Comparison of ENCODE assay signal across 16 mouse cellular contexts in the genomic region with DNA sequence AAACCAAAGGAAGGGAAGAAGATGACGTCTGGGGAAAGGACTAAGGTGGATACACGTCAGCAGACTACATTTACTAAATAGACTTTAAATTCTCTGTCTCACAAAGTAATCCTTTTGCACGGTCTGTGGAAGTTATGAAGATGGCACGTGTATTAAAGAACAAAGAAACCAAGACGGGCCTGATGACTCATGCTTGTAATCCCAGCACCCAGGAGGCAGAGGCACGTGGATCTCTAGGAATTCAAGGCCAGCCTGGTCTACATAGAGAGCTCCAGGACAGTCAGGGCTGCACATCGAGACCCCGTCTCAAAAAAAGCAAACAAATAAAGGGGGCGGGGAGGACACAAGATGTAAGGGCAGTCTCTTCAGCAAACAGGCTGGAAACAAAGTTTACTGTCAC.
"Had no signal": no experiment of that assay in that cellular context is flagged by ENCODE, and none has a peak within 500 bp of the region (broad histone marks: within the 10 kb centered on the region; RNA-seq: fewer than 3 reads in every experiment).

No protein-coding gene starts in this region.

- DNase-seq: heart, postnatal 10 days; heart, postnatal 14 days; heart, postnatal 36 days; heart, postnatal 4 days; kidney, adult 11 months; kidney, adult 18-20 months; kidney, adult 2 months; kidney, adult 8-10 months; kidney, adult 9 months; kidney, postnatal 10 days; kidney, postnatal 14 days; kidney, postnatal 25 days; kidney, postnatal 36 days; kidney, postnatal 4 days; layer of hippocampus, adult 9-11 months; layer of hippocampus, postnatal 36 days had no signal
